In the genomic region with DNA sequence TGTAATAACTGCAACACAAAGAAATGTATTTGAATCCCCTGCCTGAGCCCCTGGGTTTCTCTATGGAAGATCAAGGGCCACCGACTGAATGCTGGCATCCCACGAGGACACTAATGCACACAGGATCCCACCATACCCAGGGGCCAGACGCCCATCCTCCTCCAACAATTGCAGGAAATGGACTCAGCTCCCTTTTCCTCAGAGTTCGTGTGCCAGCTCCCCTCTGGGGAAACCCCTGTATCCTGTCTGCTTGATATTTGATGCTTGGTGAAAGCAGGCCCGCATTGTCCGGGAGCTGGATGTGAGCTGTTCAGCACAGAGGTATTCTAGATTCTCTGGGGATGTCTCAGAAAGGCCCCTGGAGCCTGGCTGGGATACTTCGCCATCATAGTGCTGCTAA, we compare ENCODE assay signal across 11 mouse cellular contexts.
A peak's percentile ranks its signal among the peaks of the same experiment; 100 is the strongest.
DNase-seq lines count a peak whose midpoint lies in the region; ATAC-seq lines count a peak whose summit lies in the region.
"Had no signal": no experiment of that assay in that cellular context is flagged by ENCODE, and none has a peak within 500 bp of the region (broad histone marks: within the 10 kb centered on the region; RNA-seq: fewer than 3 reads in every experiment).

No protein-coding gene starts in this region.

- H3K4me1 ChIP-seq in heart, embryonic 16.5 days (ENCODE audit: control insufficient read depth, insufficient read depth, low read length), result no peaks in the 10 kb centered on the region; the same call in 1 of the 2 replicates
- no peaks in the 10 kb centered on the region for H3K4me1 ChIP-seq in intestine, embryonic 15.5 days (replicated peaks)
- H3K4me1 ChIP-seq: limb, embryonic 12.5 days had no signal

- peak; percentile 45 for DNase-seq in adrenal gland, postnatal 14 days
- DNase-seq in embryo, embryonic 11 days, result peak; percentile 40
- DNase-seq in kidney, postnatal 25 days, result peak; percentile 58 to 79
- no peak for DNase-seq in testis, postnatal 14 days (ENCODE audit: low spot score)
- DNase-seq in left cerebral cortex, adult 18-20 months (ENCODE audit: low spot score in 2 of 2), result no peak
- no peak for DNase-seq in retina, postnatal 1 day
- DNase-seq: cerebellum, adult 2 months had no signal

- H3K27me3 ChIP-seq in heart, embryonic 16.5 days (ENCODE audit: control insufficient read depth, insufficient read depth, low read length), result no peaks in the 10 kb centered on the region
- no peaks in the 10 kb centered on the region for H3K27me3 ChIP-seq in intestine, embryonic 15.5 days (replicated peaks)

- H3K4me2 ChIP-seq in heart, embryonic 16.5 days (ENCODE audit: low read depth, low read length), result no peak overlapping the region
- no peak overlapping the region for H3K4me2 ChIP-seq in intestine, embryonic 15.5 days (replicated peaks)
- H3K4me2 ChIP-seq: limb, embryonic 12.5 days had no signal

- peak overlapping the region; percentile 50 for H3K27ac ChIP-seq in heart, embryonic 16.5 days (ENCODE audit: low read length)
- H3K27ac ChIP-seq in intestine, embryonic 15.5 days, result no peak overlapping the region
- H3K27ac ChIP-seq: limb, embryonic 12.5 days had no signal

- peak; percentile 45; the same call in 1 of the 2 replicates for ATAC-seq in heart, embryonic 16.5 days (replicated peaks; ENCODE audit: extremely low read depth, insufficient read depth, low FRiP score)
- ATAC-seq in intestine, embryonic 15.5 days, result no peak

- 46% methylated on average over 7 of the region's 7 CpGs for WGBS in heart, embryonic 16.5 days
- 50% methylated on average over 7 of the region's 7 CpGs for WGBS in intestine, embryonic 15.5 days

- no peaks in the 10 kb centered on the region for H3K36me3 ChIP-seq in heart, embryonic 16.5 days (ENCODE audit: control insufficient read depth, insufficient read depth)
- no peaks in the 10 kb centered on the region for H3K36me3 ChIP-seq in intestine, embryonic 15.5 days
- H3K36me3 ChIP-seq: limb, embryonic 12.5 days had no signal

- H3K9me3 ChIP-seq in heart, embryonic 16.5 days (replicated peaks; ENCODE audit: control insufficient read depth, low read length), result no peaks in the 10 kb centered on the region
- no peaks in the 10 kb centered on the region for H3K9me3 ChIP-seq in intestine, embryonic 15.5 days
- H3K9me3 ChIP-seq: limb, embryonic 12.5 days had no signal

- no peak overlapping the region for H3K9ac ChIP-seq in heart, embryonic 16.5 days (ENCODE audit: low read length)
- no peak overlapping the region for H3K9ac ChIP-seq in intestine, embryonic 15.5 days
- H3K9ac ChIP-seq: limb, embryonic 12.5 days had no signal

- H3K4me3 ChIP-seq in heart, embryonic 16.5 days (ENCODE audit: low read length), result no peak overlapping the region
- H3K4me3 ChIP-seq in intestine, embryonic 15.5 days (replicated peaks), result no peak overlapping the region
- H3K4me3 ChIP-seq: erythroblast, embryonic 14.5 days; limb, embryonic 12.5 days had no signal

Comparison
In these comparisons a context has a peak if more than half of its experiments do, and no peak if none do; other contexts are left out.
1. DNase-seq: peak in adrenal gland, postnatal 14 days (single experiment), embryo, embryonic 11 days (single experiment) and kidney, postnatal 25 days (2 of 2); none in testis, postnatal 14 days (single experiment), left cerebral cortex, adult 18-20 months (0 of 2) and retina, postnatal 1 day (single experiment).